Mouse (Mus musculus): ENCODE results near the gene Pabpc1l.

DNA sequence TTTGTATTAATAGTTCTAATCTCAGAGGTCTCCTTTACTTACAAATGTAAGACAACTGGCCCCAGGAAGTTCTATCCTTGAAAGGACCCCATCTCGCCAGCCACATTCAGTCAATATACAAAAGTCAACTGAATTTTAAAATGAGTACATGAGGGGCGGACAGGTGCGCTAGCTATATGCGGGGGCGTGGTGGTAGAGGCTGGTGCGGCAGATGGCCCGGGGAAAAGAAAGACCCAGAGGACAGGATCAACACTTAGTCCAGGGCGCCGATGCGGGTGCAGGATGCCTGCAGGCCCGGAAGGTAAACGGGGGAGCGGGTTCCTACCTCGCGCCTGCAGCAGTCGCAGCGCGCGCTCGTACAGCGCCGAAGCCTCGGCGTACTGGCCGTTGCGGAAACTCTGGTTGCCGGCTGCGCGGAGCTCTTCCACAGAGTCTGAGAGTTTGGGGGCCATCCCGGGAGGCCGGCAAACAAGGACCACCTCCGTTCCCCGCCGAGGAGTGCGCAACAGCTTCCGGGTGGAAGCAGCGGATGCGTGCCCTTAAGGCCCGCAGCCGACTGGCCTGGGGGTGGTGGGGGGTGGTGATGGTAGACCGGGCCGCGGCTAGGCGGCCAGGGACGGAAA, 45.0 kb downstream of the Pabpc1l start, which contains the start of gene Stk4:
- TF ChIP-seq CTCF (IDR thresholded peaks at IDR 0.05; ENCODE audit: extremely low read depth, insufficient read depth, low read length) (no peak), POLR2A (IDR thresholded peaks at IDR 0.05; ENCODE audit: extremely low read depth, insufficient read depth, low read length) (no peak)
